Mouse (Mus musculus) liver, embryonic 12.5 days (tissue): ENCODE data around the gene Pacsin3. TPM values are rescaled to one million over a fixed set of nuclear protein-coding genes. Genes with fewer than 3 reads are reported as not detected.

Experiments
- ATAC-seq: fragments of 200-750 bp; cut with Nextera tagmentation; 2 replicates; pipeline ENCODE4 v1.8.0; 2017; ENCODE audit warnings: moderate number of reproducible peaks, mild to moderate bottlenecking, moderate library complexity
- H3K27ac ChIP-seq: fragments of 300-500 bp; sonication (generic); 2 replicates; pipeline ENCODE4 v1.5.1; 2016; ENCODE audit warnings: mild to moderate bottlenecking
- H3K27me3 ChIP-seq: fragments of 300-500 bp; sonication (generic); replicated peaks from 2 replicates; pipeline ENCODE4 v1.6.1; 2016; ENCODE audit warnings: mild to moderate bottlenecking, moderate library complexity
- H3K36me3 ChIP-seq: fragments of 300-500 bp; sonication (generic); 2 replicates; pipeline ENCODE4 v1.6.1; 2016; ENCODE audit warnings: mild to moderate bottlenecking, moderate library complexity
- H3K4me1 ChIP-seq: fragments of 300-500 bp; sonication (generic); 2 replicates; pipeline ENCODE4 v1.6.1; 2016
- H3K4me2 ChIP-seq: fragments of 300-500 bp; sonication (generic); 2 replicates; pipeline ENCODE4 v1.6.1; 2016; ENCODE audit warnings: mild to moderate bottlenecking, moderate library complexity
- H3K4me3 ChIP-seq: fragments of 300-500 bp; sonication (generic); 2 replicates; pipeline ENCODE4 v1.5.1; 2016; ENCODE audit warnings: mild to moderate bottlenecking, moderate library complexity
- H3K9ac ChIP-seq: fragments of 300-500 bp; sonication (generic); 2 replicates; pipeline ENCODE4 v1.6.1; 2016; ENCODE audit warnings: mild to moderate bottlenecking, moderate library complexity
- H3K9me3 ChIP-seq: fragments of 300-500 bp; sonication (generic); replicated peaks from 2 replicates; pipeline ENCODE4 v1.6.1; 2016; ENCODE audit warnings: mild to moderate bottlenecking, moderate library complexity
- WGBS: fragments of 180-500 bp; shearing (Covaris S2); methylation state at CpG from one replicate; pipeline ENCODE4 v1.1.7; 2016; ENCODE audit not compliant: insufficient replicate concordance; 5-methylcytosine and 5-hydroxymethylcytosine counted together
- polyA plus RNA-seq: library from polyadenylated mRNA; unstranded; fragments of >200 nt; fragmentation: Nextera tagmentation; extraction: Ambion mirVana; gene quantifications from 2 replicates; pipeline ENCODE4 v1.2.1, GENCODE M21; 2016

Pacsin3 gene
- polyA plus RNA-seq, 1 experiment from 2014 or later, result 12.3 TPM

DNA sequence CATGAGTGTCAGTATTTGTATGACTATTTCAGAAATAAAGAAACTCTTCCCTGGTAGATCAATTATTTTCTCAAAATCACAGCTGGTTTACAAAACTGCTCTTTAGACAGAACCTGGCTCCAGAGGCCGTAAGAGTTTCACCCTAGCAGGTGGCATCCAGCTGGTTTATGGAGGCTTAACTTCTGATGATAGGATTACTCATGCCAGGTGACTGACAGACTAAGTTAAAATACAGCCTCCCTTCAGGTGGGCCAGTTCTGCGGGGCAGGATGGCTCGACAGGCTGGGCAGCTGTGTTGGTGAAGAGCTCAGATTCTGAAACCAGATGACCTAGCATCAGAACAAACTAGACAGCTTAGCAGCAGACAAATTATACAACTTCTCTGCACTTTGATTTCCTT lies 53.8 kb downstream of the Pacsin3 start:
- no peak overlapping the region for H3K4me3 ChIP-seq
- ATAC-seq, result no peak
- WGBS, result 67% methylated on average over 3 of the region's 3 CpGs

DNA sequence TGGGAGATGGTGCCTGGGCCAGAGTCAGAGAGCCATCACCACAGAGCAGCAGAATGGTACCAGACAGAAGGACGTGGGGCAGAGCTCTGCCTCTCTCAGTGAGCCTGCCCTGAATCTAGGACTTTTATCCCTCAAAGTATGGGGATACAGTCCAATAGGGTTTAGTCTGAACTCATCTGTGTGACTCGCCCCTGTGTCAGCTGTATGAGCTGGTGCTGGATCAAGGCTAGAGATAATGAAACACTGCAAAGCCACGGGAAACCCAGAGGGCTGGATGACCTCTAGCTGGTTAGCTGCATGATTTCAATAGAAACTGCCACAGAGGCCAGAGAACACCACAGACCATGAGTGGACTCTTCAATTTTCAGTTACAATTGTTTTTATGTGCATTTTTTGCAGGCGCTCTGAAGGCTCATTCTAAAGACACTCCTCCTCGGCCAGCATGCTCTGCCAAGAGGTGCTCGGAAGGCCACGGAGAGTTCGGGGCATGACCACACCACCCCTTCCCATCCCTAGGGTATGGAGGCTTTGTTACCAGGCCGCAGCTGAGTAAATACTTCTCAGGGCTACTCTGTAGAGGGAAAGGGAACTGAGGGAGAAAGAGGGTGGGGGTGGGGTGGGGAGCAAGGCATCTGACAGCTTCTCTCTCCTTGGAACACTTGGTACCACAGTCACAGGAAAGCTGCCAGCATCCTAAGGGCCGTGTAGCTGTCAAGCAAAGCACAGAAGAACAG lies 57.0 kb downstream of the Pacsin3 start:
- H3K4me3 ChIP-seq, result no peak overlapping the region
- no peak for ATAC-seq
- H3K4me1 ChIP-seq, result peaks cover 9% of the 10 kb centered on the region; the same call in 1 of the 2 replicates
- 61% methylated on average over 10 of the region's 10 CpGs for WGBS
- no peak overlapping the region for H3K9ac ChIP-seq
- no peaks in the 10 kb centered on the region for H3K9me3 ChIP-seq
- no peak overlapping the region for H3K27ac ChIP-seq
- H3K27me3 ChIP-seq, result no peaks in the 10 kb centered on the region
- no peak overlapping the region for H3K4me2 ChIP-seq
- no peaks in the 10 kb centered on the region for H3K36me3 ChIP-seq

More for the DNA sequence above, 53.8 kb downstream of the Pacsin3 start:
- no peak overlapping the region for H3K9ac ChIP-seq
- no peaks in the 10 kb centered on the region for H3K27me3 ChIP-seq
- peaks cover 9% of the 10 kb centered on the region; the same call in 1 of the 2 replicates for H3K4me1 ChIP-seq
- H3K27ac ChIP-seq, result no peak overlapping the region
- H3K36me3 ChIP-seq, result no peaks in the 10 kb centered on the region
- no peaks in the 10 kb centered on the region for H3K9me3 ChIP-seq
- no peak overlapping the region for H3K4me2 ChIP-seq

DNA sequence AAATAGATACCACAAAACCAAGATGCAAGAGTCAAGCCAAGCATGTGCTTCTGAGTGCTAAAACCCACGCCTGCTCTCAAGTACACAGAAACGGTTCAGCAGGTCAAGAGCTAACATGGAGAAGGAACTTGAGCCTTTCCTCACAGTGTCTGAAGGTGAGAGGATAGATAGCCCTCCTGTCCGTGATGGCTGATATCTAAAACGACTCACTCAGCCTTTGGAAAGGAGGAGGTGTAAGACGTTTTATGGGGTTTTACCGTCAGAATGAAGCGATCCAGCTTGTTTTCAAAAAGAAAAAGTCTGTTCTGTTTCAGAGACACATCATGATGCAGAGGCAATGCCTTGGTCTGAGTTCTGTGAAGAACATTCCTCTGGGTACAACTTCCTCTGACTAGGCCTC lies 58.4 kb downstream of the Pacsin3 start:
- Histone ChIP-seq H3K9ac (no peak overlapping the region), H3K4me2 (no peak overlapping the region), H3K36me3 (no peaks in the 10 kb centered on the region), H3K9me3 (no peaks in the 10 kb centered on the region), H3K27me3 (no peaks in the 10 kb centered on the region), H3K4me1 (peaks cover 9% of the 10 kb centered on the region; the same call in 1 of the 2 replicates), H3K27ac (no peak overlapping the region), H3K4me3 (no peak overlapping the region)
- WGBS, result 67% methylated on average over 7 of the region's 7 CpGs
- no peak for ATAC-seq

Other genes starting within 250 kb of the Pacsin3 start
- 0.57 and 0.94 TPM in 2 replicates for gene Rapsn, start 220.3 kb upstream of the Pacsin3 start, polyA plus RNA-seq
- gene Psmc3, start 201.9 kb upstream of the Pacsin3 start, polyA plus RNA-seq, result 220 and 223 TPM in 2 replicates
- gene Slc39a13, start 185.5 kb upstream of the Pacsin3 start, polyA plus RNA-seq, result 15.1 and 15.3 TPM in 2 replicates
- gene Spi1, start 173.6 kb upstream of the Pacsin3 start, polyA plus RNA-seq, result 16.8 and 18.5 TPM in 2 replicates
- 0.23 and 0.39 TPM in 2 replicates for gene Mybpc3, start 137.8 kb upstream of the Pacsin3 start, polyA plus RNA-seq
- gene Madd, start 72.1 kb upstream of the Pacsin3 start, polyA plus RNA-seq, result 12.1 and 13.4 TPM in 2 replicates
- gene Nr1h3, start 53.1 kb upstream of the Pacsin3 start, polyA plus RNA-seq, result 12.9 and 13.5 TPM in 2 replicates
- gene Acp2, start 53.1 kb upstream of the Pacsin3 start, polyA plus RNA-seq, result 9.6 and 10.3 TPM in 2 replicates
- 8.3 and 8.4 TPM in 2 replicates for gene Ddb2, start 19.0 kb upstream of the Pacsin3 start, polyA plus RNA-seq
- gene Arfgap2, start 9.0 kb downstream of the Pacsin3 start, polyA plus RNA-seq, result 80.0 and 82.2 TPM in 2 replicates
- 9.1 and 10.4 TPM in 2 replicates for gene 1110051M20Rik, start 188.8 kb downstream of the Pacsin3 start, polyA plus RNA-seq
- 1.0 and 1.2 TPM in 2 replicates for gene Lrp4, start 201.6 kb downstream of the Pacsin3 start, polyA plus RNA-seq